Mouse (Mus musculus) neural tube, embryonic 15.5 days (tissue): ENCODE measurements around the gene Aspdh. TPM values are rescaled to one million over a fixed set of nuclear protein-coding genes. Genes with fewer than 3 reads are reported as not detected.
A peak's percentile ranks its signal among the peaks of the same experiment; 100 is the strongest.

Experiments used
- ATAC-seq: fragments of 200-750 bp; cut with Nextera tagmentation; 2 replicates; pipeline ENCODE4 v1.8.0; 2017; ENCODE audit warnings: mild to moderate bottlenecking, moderate TSS enrichment, moderate library complexity; ENCODE audit not compliant: low FRiP score
- H3K27ac ChIP-seq: fragments of 300-500 bp; sonication (generic); replicated peaks from 2 replicates; pipeline ENCODE4 v1.5.1; 2015; ENCODE audit warnings: mild to moderate bottlenecking, inconsistent platforms
- H3K27me3 ChIP-seq: fragments of 300-500 bp; sonication (generic); replicated peaks from 2 replicates; pipeline ENCODE4 v1.6.1; 2015; ENCODE audit warnings: inconsistent platforms
- H3K36me3 ChIP-seq: fragments of 300-500 bp; sonication (generic); 2 replicates; pipeline ENCODE4 v1.6.1; 2015; ENCODE audit warnings: inconsistent platforms
- H3K4me1 ChIP-seq: fragments of 300-500 bp; sonication (generic); 2 replicates; pipeline ENCODE4 v1.6.1; 2015; ENCODE audit warnings: inconsistent platforms
- H3K4me2 ChIP-seq: fragments of 300-500 bp; sonication (generic); 2 replicates; pipeline ENCODE4 v1.6.1; 2015; ENCODE audit warnings: inconsistent platforms, mild to moderate bottlenecking, moderate library complexity
- H3K4me3 ChIP-seq: fragments of 300-500 bp; sonication (generic); replicated peaks from 2 replicates; pipeline ENCODE4 v1.5.1; 2015; ENCODE audit warnings: mild to moderate bottlenecking, inconsistent platforms
- H3K9ac ChIP-seq: fragments of 300-500 bp; sonication (generic); replicated peaks from 2 replicates; pipeline ENCODE4 v1.6.1; 2015; ENCODE audit warnings: mild to moderate bottlenecking, inconsistent platforms
- H3K9me3 ChIP-seq: fragments of 300-500 bp; sonication (generic); replicated peaks from 2 replicates; pipeline ENCODE4 v1.6.1; 2016; ENCODE audit warnings: inconsistent platforms
- WGBS: fragments of 180-500 bp; shearing (Covaris S2); methylation state at CpG from one replicate; pipeline ENCODE4 v1.1.7; 2015; ENCODE audit warnings: mixed read lengths; 5-methylcytosine and 5-hydroxymethylcytosine counted together
- polyA plus RNA-seq: library from polyadenylated mRNA; unstranded; fragments of >200 nt; fragmentation: Nextera tagmentation; extraction: Ambion mirVana; gene quantifications from 2 replicates; pipeline ENCODE4 v1.2.1, GENCODE M21; 2015

The Aspdh gene
- polyA plus RNA-seq, 1 experiment from 2014 or later, result 4.2 TPM

DNA sequence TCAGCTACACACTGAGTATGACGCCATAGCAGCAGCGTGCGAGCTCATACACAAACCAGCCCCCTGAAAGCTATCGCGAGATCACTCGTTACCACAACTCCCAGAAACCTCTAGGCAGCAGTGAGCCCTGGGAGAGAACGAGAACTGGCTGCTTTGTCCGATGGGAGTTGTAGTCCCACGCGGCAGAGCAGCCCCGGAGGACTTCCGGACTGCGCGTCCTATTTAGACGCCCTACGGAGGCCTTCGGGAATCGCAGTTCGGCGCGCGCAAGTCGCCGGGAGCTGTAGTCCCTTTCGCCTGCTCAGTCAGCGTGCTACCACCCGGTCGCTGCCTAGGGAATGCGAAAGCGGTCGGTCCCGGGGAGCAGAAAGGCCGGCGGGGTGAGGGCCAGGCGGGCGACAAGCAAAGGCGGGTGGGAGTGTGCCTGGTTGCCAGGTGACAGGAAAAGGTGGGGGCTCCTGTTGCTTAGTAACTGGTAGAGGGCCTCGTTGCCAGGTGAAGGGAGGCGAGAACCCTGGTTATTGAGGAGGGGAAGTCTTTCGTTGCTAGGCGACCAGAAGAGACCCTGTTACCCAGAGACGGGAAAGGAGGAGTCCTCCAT lies 2.7 kb downstream of the Aspdh start, which contains the start of gene Josd2:
TSS of gene Josd2 (plus strand) at position 170 of the 601 bp plus-strand sequence.
- H3K9ac ChIP-seq, result peak within 1 kb of the TSS; percentile 56
- peaks cover 12% of the 10 kb centered on the region for H3K36me3 ChIP-seq
- peak within 1 kb of the TSS; percentile 56 for H3K4me3 ChIP-seq
- H3K4me1 ChIP-seq, result peaks cover 59% of the 10 kb centered on the region
- no peaks in the 10 kb centered on the region for H3K9me3 ChIP-seq
- peak within 1 kb of the TSS; percentile 91 for H3K27ac ChIP-seq
- H3K4me2 ChIP-seq, result peak within 1 kb of the TSS; percentile 75
- under 1% methylated on average over 42 of the region's 42 CpGs for WGBS
- peak; percentile 91 for ATAC-seq
- no peaks in the 10 kb centered on the region for H3K27me3 ChIP-seq

DNA sequence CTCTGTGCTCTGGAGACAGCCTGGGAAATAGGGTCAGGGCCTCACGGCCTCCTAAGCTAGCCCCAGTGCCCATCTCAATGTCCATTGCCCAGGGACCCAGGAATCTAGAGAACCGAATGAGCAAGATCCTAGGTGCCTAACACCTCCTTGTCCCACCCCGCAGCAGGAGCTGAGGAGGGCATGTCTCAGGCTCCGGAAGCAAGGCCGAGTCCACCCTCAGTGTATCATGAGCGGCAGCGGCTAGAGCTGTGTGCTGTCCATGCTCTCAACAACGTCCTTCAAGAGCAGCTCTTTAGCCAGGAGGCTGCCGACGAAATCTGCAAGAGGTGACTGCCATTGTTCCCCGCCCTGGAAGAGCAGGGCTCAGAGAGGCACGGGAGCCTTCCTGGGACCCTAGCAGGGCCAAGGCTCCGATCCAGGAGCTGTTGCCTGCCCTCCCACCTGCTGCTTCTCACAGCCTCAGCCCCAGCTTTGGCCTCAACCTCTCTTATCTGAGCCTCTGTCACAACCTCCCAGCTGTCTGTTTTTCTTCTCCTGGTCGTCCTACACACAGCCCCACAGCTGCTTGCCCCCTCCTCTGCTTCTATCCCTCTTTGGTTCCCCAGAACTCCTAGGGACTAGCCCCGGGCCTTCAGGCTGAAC lies 3.6 kb downstream of the Aspdh start:
- peak overlapping the region; percentile 75 for H3K4me2 ChIP-seq
- peaks cover 57% of the 10 kb centered on the region for H3K4me1 ChIP-seq
- peaks cover 4% of the 10 kb centered on the region; the same call in 1 of the 2 replicates for H3K36me3 ChIP-seq

DNA sequence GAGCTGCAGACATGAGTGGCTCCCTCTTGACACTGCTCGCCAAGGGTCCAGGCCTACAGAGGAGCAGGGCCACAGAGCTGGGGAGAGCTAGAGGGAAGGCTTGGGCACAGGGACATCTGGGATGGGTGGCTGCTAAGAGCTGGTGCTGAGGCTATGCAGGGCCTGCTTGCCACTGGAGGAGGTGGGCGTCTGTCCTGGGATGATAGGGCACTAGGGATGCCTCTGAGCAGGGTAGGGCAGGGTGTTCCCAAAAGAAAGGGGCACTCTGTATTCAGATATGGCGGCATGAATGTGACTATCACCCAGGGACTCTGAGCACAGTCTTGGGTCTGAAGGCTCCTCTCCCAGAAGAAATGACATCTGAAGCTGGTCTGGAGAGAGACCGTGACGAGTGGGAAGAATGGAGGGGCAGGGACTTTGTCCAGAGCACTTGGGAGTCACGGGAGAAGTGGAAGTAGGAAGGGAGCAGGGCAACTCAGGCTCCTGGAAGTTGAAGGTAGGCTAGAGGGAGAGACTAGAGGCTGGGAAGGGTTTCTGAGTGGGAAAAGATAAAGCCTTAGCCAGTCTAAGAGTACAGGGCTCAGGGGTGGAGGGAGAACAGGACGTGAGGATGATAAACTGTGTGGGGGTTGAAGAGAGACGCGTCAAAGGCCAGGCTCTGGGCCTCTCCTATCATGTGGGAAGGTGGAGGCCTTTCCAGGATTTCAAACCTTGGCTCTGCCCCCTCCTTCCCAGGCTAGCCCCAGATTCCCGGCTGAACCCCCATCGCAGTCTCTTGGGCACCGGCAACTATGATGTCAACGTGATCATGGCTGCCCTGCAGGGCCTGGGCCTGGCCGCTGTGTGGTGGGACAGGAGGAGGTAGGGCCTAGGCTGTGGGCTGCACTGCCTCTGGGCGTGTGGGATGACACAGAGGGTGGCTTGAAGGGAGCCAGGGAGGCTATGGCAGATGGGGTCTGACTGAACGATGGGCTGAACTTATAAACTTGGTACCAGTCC lies 4.8 kb downstream of the Aspdh start:
- Histone ChIP-seq H3K4me1 (peaks cover 56% of the 10 kb centered on the region), H3K9ac (no peak overlapping the region), H3K36me3 (no peaks in the 10 kb centered on the region), H3K9me3 (no peaks in the 10 kb centered on the region), H3K27ac (peak overlapping the region; percentile 91; the same call in 1 of the 2 replicates), H3K4me3 (no peak overlapping the region), H3K4me2 (no peak overlapping the region), H3K27me3 (no peaks in the 10 kb centered on the region)
- ATAC-seq, result no peak
- 91% methylated on average over 16 of the region's 16 CpGs for WGBS

More for the DNA sequence above, 3.6 kb downstream of the Aspdh start:
- Histone ChIP-seq H3K27me3 (no peaks in the 10 kb centered on the region), H3K4me3 (peak overlapping the region; percentile 56), H3K27ac (peak overlapping the region; percentile 91), H3K9ac (peak overlapping the region; percentile 56), H3K9me3 (no peaks in the 10 kb centered on the region)
- no peak for ATAC-seq
- WGBS, result 50% methylated on average over 15 of the region's 15 CpGs

DNA sequence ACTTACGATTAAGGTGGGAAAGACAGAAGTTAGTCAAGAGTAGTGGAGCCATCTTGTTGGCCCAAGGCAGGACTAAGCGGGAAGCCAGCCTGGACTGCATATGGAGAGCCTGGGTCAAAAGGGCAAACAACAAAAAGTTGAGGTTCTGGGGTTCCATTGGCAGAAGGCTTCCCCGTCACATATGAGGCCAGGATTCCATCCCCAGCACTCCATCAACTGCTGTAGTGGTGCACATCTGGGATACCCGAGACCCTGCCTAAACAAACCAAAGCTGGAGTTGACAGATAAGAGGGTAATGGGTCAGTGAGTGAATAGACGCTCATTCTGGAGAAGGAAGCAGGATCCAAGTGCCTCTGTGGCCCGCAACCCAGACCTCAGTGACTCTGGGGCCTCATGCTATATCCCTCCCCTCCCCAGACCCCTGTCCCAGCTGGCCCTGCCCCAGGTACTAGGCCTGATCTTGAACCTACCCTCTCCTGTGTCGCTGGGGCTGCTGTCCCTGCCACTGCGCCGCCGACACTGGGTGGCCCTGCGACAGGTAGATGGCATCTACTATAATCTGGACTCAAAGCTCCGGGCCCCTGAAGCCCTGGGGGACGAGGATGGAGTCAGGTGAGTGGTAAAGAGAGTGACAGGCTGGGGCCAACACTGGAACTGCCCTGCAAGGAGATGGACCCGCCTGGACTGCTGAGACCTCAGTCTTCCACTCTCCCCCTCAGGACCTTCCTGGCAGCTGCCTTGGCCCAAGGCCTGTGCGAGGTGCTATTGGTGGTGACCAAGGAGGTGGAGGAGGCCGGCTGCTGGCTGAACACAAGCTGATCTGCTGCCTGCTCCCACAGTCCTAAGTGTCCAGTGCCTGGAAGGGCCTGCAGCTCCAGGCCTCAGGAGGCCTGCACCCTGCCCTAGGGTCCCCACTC lies 5.8 kb downstream of the Aspdh start:
- no peaks in the 10 kb centered on the region for H3K27me3 ChIP-seq
- H3K36me3 ChIP-seq, result no peaks in the 10 kb centered on the region
- no peak overlapping the region for H3K4me3 ChIP-seq
- no peak overlapping the region for H3K27ac ChIP-seq
- no peaks in the 10 kb centered on the region for H3K9me3 ChIP-seq
- H3K4me2 ChIP-seq, result no peak overlapping the region
- H3K4me1 ChIP-seq, result peaks cover 56% of the 10 kb centered on the region
- no peak overlapping the region for H3K9ac ChIP-seq
- ATAC-seq, result no peak
- WGBS, result 87% methylated on average over 16 of the region's 16 CpGs

DNA sequence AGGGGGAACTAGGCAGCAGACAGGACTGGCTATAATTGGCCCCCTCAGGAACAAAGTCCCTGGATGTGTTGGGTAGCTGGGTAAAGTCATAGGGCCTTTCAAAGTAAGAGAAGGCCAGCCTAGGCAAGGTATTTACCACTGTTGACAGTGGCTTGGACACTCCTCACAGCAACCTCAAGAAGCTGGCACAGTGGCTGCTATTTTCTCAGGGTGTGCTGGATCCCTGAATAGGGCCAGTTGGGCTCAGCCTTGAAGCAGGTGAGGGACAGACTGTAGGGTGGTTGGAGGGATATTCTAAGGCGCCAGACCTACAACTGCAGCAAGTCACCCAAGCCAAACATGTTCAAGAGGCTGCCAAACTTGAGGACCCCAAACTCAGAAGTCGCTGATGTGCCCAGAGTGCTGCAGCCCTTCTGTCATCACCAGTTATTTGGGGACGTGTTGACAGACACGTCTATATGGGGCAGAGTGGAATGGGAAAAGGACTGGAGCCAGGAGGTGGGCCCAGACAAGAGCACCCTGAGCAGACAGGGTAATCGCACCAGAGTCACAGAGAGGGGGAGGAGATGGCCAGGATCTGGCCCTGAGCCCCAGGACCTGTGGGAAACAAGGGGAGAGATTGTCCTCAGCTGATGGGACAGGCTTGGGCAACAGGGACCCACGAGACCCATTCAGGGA lies 6.8 kb downstream of the Aspdh start:
- Histone ChIP-seq H3K9ac (no peak overlapping the region), H3K4me2 (no peak overlapping the region), H3K9me3 (no peaks in the 10 kb centered on the region), H3K27ac (no peak overlapping the region), H3K36me3 (no peaks in the 10 kb centered on the region), H3K4me3 (no peak overlapping the region), H3K4me1 (peaks cover 51% of the 10 kb centered on the region), H3K27me3 (0 out of 2 replicates have a peak, but pooled peaks cover 2% of the 10 kb centered on the region)
- WGBS, result 43% methylated on average over 6 of the region's 6 CpGs
- ATAC-seq, result no peak

DNA sequence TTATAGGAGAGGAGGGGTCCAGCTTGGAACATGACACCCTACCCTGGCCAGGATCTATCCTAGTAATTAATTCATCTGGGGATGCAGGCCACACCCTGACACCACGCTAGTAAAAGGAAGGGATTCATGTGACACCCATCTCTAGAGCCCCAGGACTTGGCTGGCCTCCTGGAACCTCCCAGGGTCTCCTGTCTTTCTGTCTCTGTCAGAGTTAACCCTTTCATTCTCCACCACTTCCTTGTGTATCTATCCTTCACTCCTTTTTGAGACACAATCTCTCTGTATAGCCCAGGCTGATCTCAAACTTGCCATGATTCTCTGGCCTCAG lies 7.3 kb downstream of the Aspdh start:
- H3K4me1 ChIP-seq, result peaks cover 46% of the 10 kb centered on the region
- no peak overlapping the region for H3K27ac ChIP-seq
- no peaks in the 10 kb centered on the region for H3K9me3 ChIP-seq
- ATAC-seq, result no peak
- H3K4me2 ChIP-seq, result no peak overlapping the region
- H3K36me3 ChIP-seq, result no peaks in the 10 kb centered on the region
- no peak overlapping the region for H3K9ac ChIP-seq
- WGBS, result 14% methylated on average over 1 of the region's 1 CpGs
- 0 out of 2 replicates have a peak, but pooled peaks cover 6% of the 10 kb centered on the region for H3K27me3 ChIP-seq
- H3K4me3 ChIP-seq, result no peak overlapping the region

DNA sequence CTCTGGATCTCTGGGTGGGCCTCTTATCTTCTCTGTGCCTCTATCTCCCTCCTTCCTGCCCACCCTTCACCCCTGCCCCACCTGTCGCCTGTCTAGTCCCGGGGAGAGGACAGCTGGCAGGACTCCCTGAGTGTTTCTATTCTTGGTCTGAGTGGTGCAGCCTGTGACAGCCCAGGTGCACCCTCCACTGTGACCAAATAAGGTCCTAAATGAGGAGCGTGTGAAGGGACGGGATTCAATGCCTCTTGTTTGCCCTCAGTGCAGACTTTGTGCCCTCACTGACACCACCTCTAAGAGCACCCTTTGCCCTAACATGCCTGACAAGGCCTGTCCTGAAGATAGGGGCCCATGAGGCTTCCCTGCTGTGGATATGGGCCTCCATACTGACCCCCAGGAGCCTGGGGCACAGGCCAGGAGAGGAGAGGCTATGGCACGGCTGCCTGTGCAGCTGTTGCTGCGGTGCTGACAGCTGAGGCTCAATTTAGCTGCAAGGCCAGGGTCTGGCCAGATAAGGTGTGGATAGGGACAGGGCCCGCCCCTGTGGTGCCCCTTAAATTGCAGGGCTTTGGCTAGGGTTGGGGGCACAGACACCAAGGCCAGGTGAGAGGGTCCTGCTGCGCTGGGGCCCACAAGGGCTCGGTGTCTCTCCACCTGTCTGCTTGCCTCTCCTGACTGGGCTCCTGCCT lies 7.9 kb downstream of the Aspdh start:
- Histone ChIP-seq H3K4me3 (no peak overlapping the region), H3K27me3 (0 out of 2 replicates have a peak, but pooled peaks cover 6% of the 10 kb centered on the region), H3K36me3 (no peaks in the 10 kb centered on the region), H3K9ac (no peak overlapping the region), H3K27ac (no peak overlapping the region; the same call in 1 of the 2 replicates), H3K4me2 (no peak overlapping the region), H3K9me3 (no peaks in the 10 kb centered on the region), H3K4me1 (peaks cover 45% of the 10 kb centered on the region)
- no peak for ATAC-seq
- 59% methylated on average over 9 of the region's 9 CpGs for WGBS

DNA sequence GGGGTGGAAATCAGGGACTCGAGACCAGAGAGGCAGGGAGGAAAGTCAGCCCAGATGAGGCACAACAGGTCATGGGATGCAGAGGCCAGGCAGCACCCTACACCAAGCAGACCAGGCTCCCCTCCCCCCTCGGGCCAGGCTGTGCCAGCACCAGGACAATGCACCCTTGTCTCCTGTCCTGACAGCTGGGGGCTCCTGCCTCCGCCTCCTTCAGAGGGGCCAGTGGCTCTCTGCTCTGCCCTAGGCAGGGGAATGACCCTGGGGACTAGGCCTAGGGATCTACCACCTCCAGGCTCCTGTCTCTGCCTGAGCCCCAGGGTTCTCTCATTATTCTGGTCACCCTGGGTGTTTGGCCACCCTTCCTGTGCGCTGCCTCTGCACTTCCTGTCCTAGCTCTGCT lies 9.2 kb downstream of the Aspdh start:
- 29% methylated on average over 4 of the region's 4 CpGs for WGBS
- Histone ChIP-seq H3K27me3 (0 out of 2 replicates have a peak, but pooled peaks cover 8% of the 10 kb centered on the region), H3K9me3 (no peaks in the 10 kb centered on the region), H3K4me2 (no peak overlapping the region), H3K4me1 (peaks cover 32% of the 10 kb centered on the region), H3K27ac (peak overlapping the region; percentile 65), H3K4me3 (no peak overlapping the region), H3K36me3 (no peaks in the 10 kb centered on the region), H3K9ac (no peak overlapping the region)
- ATAC-seq, result 0 out of 2 replicates have a peak, but pooled peaks have one; percentile 49

DNA sequence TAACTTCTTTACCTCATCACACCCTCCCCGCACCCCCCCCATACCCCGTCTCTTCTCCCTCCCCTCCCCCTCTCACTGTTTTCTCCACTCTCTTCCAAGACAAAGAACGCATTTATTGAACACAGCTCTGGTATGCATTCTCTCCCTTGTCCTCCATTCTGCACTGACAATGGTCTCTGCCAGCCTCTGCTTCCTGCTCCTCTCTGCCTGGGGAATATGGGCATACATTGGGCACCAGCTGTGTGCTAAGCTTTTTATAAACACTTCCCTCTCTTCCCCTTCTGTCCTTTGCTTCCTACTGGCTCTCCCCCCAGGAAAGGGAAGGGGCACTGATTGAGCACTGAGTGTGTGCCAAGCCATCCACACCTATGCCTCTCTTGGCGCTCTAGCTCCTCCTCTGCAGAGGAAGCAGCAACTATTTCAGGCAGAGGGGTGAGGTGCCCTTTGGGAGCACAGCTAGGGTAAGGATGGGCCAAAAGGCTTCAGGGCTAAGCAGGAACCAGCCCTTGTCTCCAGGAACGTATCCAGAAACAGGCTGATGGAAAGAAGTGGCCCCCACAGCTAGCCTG lies 9.9 kb downstream of the Aspdh start:
- ATAC-seq, result no peak
- Histone ChIP-seq H3K9me3 (no peaks in the 10 kb centered on the region), H3K27ac (peak overlapping the region; percentile 65), H3K4me1 (peaks cover 28% of the 10 kb centered on the region), H3K4me2 (no peak overlapping the region), H3K9ac (no peak overlapping the region), H3K27me3 (0 out of 2 replicates have a peak, but pooled peaks cover 8% of the 10 kb centered on the region), H3K36me3 (no peaks in the 10 kb centered on the region), H3K4me3 (no peak overlapping the region)
- WGBS, result 37% methylated on average over 5 of the region's 5 CpGs
